Mouse (Mus musculus) embryonic fibroblast, embryonic 13.5 days (primary cell): ENCODE measurements around the gene Tor3a.

ENCODE experiments used
- CTCF ChIP-seq: IDR thresholded peaks from 2 replicates; pipeline ENCODE4 v1.5.1; 2011; ENCODE audit warnings: mild to moderate bottlenecking, control low read depth, low read length, moderate library complexity, borderline replicate concordance; ENCODE audit not compliant: insufficient read depth
- POLR2A ChIP-seq: IDR thresholded peaks from 2 replicates; pipeline ENCODE4 v1.6.1; 2011; ENCODE audit warnings: low read depth, mild to moderate bottlenecking, control low read depth, low read length, moderate library complexity

DNA sequence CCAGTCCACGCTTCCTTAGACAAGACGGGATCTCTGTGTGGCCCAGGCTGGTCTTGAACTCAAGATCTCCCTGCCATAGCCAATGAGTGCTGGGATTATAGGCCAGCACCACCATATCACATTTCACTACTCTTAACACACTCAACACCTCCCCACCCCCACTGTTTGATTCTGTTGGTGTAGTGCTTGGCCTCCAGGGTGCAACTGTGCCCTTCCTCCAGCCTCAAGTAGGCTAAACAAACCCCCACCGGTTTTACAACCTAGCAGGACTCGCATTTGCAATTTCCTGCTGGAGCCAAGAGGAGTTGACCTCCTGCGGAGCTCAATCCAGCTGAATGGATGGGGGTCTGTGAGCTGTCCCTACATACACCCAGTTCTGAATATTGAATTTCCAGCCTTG, 5.6 kb downstream of the Tor3a start:
- TF ChIP-seq CTCF (no peak), POLR2A (no peak)
